Mouse (Mus musculus): Measurements from ENCODE around the gene Hrh3. TPM values are rescaled to one million over a fixed set of nuclear protein-coding genes. Genes with fewer than 3 reads are reported as not detected.

The Hrh3 gene
- total RNA-seq, 2 experiments from 2014 or later = 0.04 TPM; not detected in 1

DNA sequence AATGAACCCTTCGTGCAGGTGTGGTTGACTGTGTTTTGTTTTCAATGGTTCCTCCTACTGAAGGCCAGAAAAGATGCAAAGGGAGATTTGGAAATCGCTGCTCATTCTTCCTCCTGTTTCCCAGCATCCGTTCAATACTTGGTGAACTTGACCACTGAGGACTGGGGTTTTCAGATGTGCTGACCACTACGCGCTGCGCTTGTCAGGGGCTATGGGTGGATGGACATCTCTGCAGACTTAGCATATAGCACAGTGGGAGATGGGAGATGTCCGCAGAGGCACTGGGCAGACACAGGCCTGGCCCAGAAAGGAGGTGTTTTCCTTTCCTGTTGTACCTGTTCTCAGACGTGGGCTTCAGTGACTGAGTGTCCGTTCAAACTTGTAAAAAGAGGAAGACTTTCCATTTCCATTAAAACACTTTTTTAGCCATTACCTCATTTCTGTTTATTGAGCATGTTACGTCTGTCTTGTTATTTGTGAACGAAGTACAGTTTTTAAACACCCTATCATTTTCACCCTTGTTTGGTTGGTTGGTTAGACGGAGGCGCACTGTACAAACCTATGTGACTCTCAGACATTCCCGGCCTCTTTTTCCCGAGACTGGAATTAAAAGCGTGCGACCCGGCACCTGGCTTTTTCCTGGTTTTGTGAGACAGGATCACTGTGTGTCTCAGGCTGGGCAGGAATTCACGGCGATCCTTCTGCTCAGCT lies 34.4 kb downstream of the Hrh3 start:
- ATAC-seq (ENCODE audit: poor library complexity, severe bottlenecking) = peak; percentile 23

DNA sequence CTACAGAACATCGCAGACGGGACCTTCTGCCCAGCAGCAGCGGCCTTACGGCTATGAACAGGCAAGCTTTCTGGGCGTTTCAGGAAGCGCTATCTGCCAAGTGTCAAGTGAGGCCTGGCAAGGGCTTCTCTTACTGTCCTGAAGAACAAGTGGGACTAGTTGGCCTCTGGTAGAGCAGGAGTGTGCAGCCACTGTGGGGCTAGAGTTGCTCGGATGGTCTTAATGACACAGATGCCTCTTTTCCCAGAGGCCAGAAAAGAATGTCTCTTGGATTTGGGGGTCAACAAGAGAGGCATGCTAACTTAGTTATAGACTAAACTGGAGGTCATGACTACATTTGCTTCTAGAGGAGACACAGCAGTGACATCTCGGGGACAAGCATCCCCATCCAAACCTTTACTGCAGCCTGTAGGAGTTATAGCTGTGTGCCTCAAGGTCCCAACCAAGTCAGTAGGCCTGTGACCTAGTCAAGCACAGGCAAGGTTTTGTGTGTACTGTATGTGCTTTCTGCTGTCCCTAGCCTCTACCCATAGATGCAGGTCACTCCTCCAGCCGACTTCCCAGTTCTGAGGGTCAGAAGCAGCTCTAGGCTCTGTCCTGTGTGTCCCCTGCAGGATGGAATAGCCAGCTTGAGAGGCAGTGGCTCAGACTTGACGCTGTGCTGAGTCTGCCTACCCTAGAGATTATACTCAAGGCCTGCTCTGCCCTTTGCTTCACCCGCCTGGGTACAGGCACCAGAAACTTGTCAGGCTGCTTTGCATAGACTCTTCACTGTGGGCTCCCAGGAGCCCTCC lies 40.8 kb downstream of the Hrh3 start:
- ATAC-seq (ENCODE audit: poor library complexity, severe bottlenecking) = no peak

DNA sequence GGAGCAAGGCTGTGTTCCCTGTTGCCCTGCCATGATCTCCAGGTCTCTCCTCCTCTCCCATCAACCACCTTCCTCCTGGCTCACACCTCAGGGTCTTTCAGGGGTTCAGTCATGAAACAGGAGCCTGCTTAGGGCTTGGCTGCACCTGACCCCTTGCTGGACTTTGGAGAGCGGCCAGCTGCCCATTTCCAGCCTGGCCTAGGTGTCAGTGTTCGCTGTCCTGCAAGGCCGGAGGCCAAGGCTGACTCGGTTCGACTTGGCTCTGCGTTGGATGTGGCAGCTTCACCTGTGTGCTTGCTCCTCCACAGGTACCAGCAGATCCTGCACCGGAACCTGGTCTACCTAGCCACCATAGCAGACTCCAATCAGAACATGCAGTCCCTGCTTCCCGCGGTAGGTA lies 51.3 kb downstream of the Hrh3 start:
- no peak for ATAC-seq (ENCODE audit: poor library complexity, severe bottlenecking)

DNA sequence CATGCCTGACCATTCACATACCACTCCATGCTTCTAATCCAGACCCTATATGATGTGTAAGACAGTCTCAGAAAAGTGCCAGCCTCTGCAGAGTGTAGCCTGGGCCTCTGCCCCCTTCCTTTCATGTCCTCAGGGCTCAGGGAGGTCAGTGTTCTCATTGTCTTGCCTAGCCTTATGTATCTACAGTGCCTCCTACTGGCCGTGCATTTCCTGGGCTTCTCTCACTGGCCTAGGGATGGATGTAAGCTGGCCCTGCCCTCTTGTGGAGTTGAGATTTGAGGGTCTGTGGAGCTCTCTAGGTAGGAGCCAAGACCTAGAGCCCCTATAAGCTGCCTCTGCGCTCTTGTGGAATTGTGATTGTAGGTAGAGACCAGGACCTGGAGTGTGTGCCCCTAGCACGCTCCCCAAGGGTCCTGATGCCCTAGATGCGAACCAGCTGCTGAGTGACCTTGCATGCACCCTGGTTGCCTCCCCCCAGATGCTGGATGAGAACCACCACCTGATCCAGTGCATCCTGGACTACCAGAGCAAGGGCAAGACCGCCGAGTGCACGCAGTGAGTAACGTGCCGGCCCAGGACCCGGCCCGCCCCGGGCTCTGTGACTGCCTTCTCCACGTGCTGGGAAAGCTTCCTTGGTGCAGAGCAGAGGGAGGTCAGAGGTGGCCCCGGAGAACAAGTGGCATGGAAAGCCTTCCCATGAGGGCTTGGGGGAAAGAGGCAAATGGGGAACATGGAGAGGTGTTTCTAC lies 52.1 kb downstream of the Hrh3 start:
- ATAC-seq (ENCODE audit: poor library complexity, severe bottlenecking) = no peak

DNA sequence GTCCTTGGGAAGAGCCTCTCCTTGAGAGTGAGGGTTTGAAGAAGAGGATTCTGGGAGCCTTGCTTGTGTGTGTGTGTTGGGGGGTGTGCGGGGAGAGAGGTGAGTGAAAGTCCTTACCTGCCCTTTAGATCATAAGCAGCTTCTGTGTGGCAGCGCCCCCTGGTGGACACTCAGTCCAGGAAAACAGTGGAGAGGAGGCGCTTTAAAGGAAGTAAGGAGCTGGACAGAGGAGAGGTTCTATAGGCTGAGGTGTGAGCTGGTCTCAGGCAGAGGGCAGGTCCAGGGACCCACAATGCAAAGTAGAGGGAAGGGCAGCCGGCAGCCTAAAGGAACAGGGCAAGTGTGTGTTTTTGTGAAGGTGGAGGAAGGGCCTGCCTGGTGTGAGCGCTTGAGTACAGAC lies 53.3 kb downstream of the Hrh3 start:
- ATAC-seq (ENCODE audit: poor library complexity, severe bottlenecking) = peak; percentile 87

Other genes starting within 250 kb of the Hrh3 start
- 28.4 and 31.8 TPM in 2 replicates for gene Taf4, start 127.8 kb downstream of the Hrh3 start, total RNA-seq (2015)
- 27.6 and 43.5 TPM in 2 replicates for gene Taf4, start 127.8 kb downstream of the Hrh3 start, total RNA-seq (2017)
- 10.6 and 10.9 TPM in 2 replicates for gene Lsm14b, start 79.5 kb downstream of the Hrh3 start, total RNA-seq (2015)
- gene Lsm14b, start 79.5 kb downstream of the Hrh3 start, total RNA-seq (2017) = 28.8 and 31.0 TPM in 2 replicates
- 439 and 533 TPM in 2 replicates for gene Psma7, start 62.1 kb downstream of the Hrh3 start, total RNA-seq (2015)
- 536 and 608 TPM in 2 replicates for gene Psma7, start 62.1 kb downstream of the Hrh3 start, total RNA-seq (2017)
- 3.2 and 5.5 TPM in 2 replicates for gene Ss18l1, start 62.0 kb downstream of the Hrh3 start, total RNA-seq (2015)
- 4.2 and 4.6 TPM in 2 replicates for gene Ss18l1, start 62.0 kb downstream of the Hrh3 start, total RNA-seq (2017)
- 3.3 and 4.9 TPM in 2 replicates for gene Mtg2, start 33.9 kb downstream of the Hrh3 start, total RNA-seq (2015)
- gene Mtg2, start 33.9 kb downstream of the Hrh3 start, total RNA-seq (2017) = 4.5 and 6.6 TPM in 2 replicates
- 22.0 and 23.2 TPM in 2 replicates for gene Osbpl2, start 14.8 kb upstream of the Hrh3 start, total RNA-seq (2015)
- gene Osbpl2, start 14.8 kb upstream of the Hrh3 start, total RNA-seq (2017) = 39.8 and 62.2 TPM in 2 replicates
- gene Adrm1, start 67.0 kb upstream of the Hrh3 start, total RNA-seq (2015) = 55.7 and 58.0 TPM in 2 replicates
- 32.0 and 39.1 TPM in 2 replicates for gene Adrm1, start 67.0 kb upstream of the Hrh3 start, total RNA-seq (2017)
- 0.48 and 0.83 TPM in 2 replicates for gene Lama5, start 121.4 kb upstream of the Hrh3 start, total RNA-seq (2015)
- gene Lama5, start 121.4 kb upstream of the Hrh3 start, total RNA-seq (2017) = 0.18 and 4.0 TPM in 2 replicates
- gene Rps21, start 152.9 kb upstream of the Hrh3 start, total RNA-seq (2015) = 1,036 and 1,070 TPM in 2 replicates
- gene Rps21, start 152.9 kb upstream of the Hrh3 start, total RNA-seq (2017) = 1,935 and 2,289 TPM in 2 replicates
- 16.0 and 16.4 TPM in 2 replicates for gene Cables2, start 169.0 kb upstream of the Hrh3 start, total RNA-seq (2015)
- 12.1 and 12.8 TPM in 2 replicates for gene Cables2, start 169.0 kb upstream of the Hrh3 start, total RNA-seq (2017)
- gene Rbbp8nl, start 185.4 kb upstream of the Hrh3 start, total RNA-seq (2015) = not detected in 2 replicates
- gene Rbbp8nl, start 185.4 kb upstream of the Hrh3 start, total RNA-seq (2017) = not detected in 2 replicates
- not detected in 2 replicates for gene Gata5, start 230.2 kb upstream of the Hrh3 start, total RNA-seq (2015)
- not detected in 2 replicates for gene Gata5, start 230.2 kb upstream of the Hrh3 start, total RNA-seq (2017)

Measured in megakaryocyte, adult 5-6 weeks (primary cell).